Mouse (Mus musculus) gastrocnemius, postnatal 25 days (tissue): Measurements from ENCODE around the gene Taf4. TPM values are rescaled to one million over a fixed set of nuclear protein-coding genes. Genes with fewer than 3 reads are reported as not detected.

ENCODE experiments used
- DNase-seq: peaks from one replicate; pipeline ENCODE4 v3.0.0; 2022
- total RNA-seq, 2 experiments: library from RNA; stranded (reverse); gene quantifications; 1 replicate in 1 of 2; 2 replicates in 1 of 2; pipeline ENCODE4 v1.2.3; 2021

The Taf4 gene
- total RNA-seq, 2 experiments from 2014 or later, result 7.2 to 9.9 TPM

DNA sequence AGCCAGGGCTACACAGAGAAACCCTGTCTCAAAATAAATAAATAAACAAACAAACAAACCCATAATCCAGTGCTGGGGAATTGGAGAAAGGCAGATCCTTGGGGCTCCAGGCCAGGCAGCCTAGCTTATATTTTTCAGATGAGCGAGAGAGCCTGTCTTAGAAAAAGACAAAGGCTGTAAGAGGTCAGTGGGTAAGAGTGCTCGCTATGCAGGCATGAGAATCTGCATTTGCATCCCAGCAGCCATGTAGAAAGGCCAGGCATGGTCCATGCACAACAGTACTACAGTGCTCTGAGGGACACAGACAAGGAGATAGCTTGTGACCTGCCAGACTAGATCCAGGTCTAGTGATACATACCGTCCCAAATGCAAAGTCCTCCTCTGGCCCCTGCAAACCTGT, 6.3 kb upstream of the Taf4 start:
- DNase-seq, result peak; percentile 2

DNA sequence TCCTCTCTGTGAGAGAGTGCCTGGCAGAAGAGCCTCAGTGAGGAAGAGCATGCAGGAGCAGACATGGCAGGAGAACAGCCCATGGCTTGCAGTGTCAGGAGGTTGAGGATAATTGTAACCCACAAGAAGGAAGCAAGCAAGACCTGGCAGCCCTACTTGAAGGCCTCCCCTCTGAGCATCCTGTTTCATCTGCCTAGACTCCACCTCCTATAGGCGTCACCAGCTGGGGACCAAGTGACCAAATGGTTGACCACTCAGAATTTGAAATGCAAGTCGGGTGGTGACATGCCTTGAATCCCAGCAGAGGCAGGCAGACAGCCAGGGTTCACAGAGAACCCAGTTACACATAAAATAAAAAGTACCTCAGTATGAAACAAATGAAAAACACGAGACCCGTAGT, 4.2 kb upstream of the Taf4 start:
- DNase-seq, result peak; percentile 4

DNA sequence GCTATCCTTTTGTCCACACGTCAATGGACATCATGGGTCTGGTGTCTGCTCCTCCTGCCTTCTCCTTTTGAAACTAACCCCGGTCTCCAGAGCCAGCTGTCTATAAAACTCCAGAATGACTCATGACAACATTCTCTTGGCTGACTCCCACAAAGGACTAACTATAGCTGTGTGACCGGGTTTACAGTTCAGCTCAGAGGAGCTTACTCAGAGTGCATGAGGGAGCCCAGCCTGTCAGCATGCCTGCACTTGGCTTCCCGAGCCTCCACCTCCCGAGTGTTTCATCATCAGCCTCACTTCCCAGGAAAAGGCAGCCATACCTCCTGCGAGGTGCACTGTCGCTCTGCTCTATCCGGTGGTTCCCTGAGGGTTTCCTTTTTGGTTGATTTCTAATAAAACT, 3.4 kb upstream of the Taf4 start:
- peak; percentile 64 for DNase-seq

DNA sequence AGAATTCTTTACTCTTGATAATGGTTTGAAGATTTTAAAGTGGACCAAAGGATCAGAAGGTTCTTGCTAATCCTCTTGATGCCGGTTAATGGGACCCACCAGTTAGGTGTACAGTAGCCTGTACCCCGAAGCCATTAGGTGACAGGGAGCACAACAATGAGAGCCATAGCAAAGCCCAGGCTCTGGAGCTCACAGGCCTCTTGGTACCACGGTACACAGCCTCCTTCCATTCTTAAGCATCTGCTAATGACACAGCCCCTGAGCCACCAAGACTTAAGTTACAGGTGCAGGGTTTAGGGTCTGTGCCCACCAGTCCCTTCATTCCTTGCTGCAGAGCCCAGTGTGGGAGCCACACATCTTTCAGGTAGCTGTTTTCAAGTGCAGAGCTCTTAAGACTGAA, 1.8 kb upstream of the Taf4 start:
- peak; percentile 2 for DNase-seq

DNA sequence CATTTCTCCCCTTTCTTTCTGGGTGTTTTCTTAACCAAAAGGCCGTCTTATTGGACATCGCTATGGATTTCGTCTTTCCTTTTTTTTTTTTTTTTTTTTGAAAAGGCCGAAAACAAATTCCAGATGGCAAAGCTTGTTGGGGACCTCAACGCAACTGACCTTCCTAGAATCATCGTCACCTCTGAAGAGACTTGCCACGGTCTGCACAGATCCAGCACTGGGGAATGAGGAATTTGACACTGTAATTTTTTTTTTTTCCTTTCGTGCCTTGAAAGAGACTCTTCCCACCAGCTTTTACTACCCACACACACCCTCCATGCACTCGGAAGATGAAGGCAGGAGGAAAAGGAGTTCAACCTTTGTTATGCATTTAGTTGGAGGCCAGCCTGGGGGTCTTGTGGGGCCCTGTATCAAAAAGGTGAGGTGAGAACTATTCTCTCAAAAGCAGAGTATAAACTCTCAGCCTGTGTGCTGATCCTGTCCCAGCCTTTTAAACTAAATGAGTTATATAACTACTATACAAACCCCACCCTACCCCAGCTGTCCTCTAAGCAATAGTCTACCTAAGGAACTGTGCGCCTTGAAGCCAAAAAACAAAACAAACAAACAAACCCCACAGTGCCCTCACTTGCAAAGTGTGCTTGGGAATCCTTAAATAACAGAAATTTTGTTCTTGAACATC, 1.0 kb upstream of the Taf4 start:
- DNase-seq, result peak; percentile 4

DNA sequence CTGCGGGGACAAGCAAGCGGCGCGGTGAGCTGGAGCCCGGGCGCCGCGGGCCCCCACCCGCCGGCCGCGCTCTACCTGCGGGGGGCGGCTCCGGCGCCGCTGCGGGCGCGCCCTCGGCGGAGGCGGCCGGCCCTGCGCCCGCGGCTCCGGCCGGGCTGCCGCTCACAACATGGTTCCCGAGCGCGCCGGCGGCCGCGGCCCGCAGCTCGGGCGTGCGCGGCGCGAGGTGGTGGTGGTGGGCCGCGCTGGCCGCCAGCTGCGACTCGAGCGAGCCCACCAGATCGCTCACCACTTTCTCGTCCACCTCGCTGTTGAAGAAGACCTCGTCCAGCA, 185 bp downstream of the Taf4 start:
- DNase-seq, result no peak

DNA sequence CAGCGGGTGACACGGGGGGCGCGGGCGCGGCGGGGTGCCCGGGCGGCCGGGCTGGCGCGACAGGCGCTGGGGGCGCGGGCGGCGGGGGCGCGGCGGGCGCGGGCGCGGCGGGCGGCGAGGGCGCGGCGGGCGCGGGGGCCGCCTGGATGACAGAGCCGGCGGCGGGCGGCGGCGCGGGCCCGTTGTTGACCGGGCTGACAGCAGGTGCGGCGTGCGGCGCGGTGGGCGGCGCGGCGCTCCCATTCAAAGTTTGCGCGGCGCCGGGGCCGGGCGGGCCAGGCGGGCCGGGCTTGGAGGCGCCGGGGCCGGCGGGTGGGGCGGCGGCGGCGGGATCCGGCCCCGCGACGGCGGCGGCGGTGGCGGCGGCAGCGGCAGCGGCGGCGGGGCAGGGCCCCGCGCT, 595 bp downstream of the Taf4 start:
- DNase-seq, result peak; percentile 7

DNA sequence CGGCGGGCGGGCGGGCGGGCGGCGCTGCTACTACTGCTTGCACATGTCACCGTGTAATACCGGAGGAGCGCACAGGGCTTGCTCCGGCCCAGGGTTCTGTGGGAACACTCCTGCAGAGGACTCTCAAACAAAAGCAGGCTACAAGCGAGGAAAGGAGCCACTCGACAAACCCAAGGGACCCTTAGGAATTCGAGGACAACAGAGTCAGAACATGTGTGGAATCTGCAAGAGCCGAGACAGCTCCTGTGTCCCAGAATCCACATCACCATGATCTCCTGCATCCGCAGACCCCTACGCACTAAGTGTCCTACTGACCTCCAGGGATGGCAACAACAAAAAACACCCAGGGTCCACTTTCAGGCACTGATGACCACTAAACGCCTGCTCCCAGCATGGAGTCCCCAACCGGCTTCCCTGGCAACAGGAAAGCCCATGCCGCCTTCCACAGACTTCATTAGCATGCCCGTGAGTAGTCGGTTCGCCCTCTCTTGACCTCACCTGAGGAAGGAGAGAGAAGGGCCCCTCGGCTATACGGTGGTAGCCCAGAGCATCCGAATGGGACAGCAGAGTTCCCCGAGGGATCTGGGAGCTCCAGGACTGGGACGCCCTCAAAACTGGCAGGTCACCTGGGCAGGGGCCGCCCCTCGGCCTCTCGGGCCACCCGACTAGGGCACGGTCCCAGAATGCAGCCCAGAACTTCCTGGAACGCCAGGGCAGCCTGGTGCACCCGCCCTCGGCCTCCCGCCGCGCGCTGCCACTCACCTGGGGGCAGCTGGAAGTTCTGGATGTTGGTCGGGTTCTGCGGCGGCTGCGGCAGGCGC, 1.6 kb downstream of the Taf4 start:
- peak; percentile 40 for DNase-seq

DNA sequence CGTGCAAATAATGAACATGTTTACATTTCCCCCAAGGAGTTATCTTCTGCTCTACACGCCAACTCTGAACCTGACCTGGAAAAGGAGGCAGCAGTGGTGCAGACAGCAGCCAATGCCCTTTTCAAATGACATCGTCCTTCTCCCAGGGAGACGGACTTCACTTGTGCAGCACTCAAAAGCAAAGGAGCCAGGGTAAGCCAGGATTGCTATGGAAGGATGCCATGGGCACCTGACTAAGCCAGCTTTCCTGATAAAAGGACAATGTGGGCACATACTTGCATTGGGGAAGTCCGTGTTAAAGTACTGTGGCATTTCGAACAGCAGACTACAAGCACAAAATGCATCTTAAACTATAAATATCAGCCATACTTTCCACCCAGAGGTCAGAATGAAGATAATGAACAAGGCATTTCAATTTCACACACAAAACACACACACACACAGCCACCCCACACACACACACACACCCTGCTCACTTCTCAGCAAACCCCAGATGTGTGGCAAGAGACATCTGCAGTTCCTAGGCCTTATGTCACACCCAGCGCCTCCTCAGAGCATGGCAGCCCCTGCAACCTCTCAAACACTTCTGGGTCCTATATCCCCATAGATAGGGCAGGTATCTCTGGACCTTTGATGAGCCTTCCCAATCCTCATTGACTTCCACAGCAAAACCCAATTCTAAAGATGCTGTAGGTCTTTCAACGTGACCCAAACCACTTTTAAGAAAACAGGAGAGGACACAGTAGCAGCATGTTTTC, 2.4 kb downstream of the Taf4 start:
- no peak for DNase-seq

DNA sequence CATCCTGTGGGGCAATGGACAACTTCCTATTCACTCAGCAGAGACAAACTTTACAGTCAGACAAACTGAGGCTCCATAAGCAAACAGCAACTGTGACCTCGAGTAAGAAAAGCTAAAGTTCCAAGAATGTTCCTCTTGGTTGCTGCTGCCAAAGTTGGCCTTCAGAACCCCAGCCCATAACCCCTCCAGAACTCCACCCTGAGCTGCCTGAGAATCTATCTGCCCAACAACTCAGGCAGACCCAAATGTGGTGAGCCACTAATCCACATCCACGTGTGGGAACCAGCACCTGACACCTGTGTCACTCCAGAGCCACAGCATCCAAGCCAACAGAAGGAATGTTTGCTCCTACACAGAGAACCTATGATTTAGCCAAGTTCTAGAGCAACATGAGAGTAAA, 4.0 kb downstream of the Taf4 start:
- no peak for DNase-seq

DNA sequence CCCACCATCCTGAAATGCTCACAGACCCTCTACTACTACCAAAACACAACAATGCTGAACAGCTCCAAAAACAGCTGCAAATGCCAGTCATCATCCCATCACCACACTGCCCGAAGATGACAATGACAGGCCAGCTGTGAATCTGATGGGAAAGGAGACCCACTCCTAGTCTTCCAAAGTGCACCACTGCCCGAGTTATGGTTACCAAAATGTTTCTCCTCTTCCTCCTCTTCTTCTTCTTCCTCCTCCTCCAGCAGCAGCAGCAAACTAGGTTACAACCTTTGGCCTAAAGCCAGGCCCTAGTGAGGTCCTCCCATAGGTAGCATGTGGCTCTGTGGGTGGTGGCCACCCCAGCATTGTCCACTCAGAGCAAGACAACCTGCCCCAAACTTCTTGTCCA, 4.6 kb downstream of the Taf4 start:
- no peak for DNase-seq

DNA sequence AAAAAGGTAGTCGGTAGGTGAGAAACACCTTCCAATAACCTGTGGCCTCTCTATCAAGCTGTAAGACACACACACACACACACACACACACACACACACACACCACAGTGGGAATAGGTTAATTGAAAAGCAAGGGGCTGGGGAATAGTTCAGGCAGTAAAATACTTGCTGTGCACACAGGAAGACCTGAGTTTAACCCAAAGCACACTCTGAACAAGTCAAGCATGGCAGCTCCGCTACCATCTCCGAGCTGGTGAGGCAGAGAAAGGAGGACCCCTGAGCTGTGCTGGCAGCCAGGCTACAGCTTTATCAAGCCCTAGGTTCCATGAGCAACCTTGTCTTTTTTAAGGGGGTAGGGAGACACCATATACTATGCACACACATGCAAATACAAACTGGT, 7.3 kb downstream of the Taf4 start:
- no peak for DNase-seq

DNA sequence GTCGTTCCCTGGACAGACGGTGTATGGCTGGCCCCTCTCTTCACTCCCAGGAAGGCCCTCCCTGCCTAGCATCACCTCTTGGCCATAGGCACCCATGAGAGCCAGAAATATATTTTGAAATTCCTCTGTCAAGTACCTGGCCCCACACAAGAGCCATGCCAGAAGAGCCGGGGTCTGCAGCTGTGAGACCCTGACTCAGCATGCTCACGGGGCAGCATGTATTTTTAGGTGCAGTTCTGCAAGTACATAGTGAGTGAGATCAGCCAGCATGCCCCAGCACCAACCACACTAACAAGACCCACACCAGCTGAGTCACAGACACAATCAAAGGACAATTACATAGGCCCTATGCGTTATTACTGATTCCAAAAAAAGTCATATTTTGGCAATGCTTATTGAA, 8.8 kb downstream of the Taf4 start:
- no peak for DNase-seq

DNA sequence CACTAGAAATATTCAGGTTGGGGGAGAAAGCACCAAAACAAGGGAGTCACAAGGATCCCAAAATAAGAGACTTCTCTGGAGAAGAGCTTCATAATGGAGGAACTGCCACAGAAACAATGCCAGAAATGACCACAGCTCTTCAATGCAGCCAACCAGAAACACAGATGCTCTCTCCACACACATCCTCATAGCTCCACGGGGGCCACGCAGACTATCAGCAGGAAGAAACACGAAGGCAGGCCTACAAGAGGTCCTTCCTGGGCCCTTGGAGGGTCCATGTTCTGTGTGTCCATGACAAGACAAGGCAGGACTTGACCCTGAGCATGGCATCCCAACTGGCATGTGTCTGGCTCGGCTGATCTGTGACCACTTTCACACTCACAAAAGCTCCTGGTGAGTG, 15.0 kb downstream of the Taf4 start:
- no peak for DNase-seq

DNA sequence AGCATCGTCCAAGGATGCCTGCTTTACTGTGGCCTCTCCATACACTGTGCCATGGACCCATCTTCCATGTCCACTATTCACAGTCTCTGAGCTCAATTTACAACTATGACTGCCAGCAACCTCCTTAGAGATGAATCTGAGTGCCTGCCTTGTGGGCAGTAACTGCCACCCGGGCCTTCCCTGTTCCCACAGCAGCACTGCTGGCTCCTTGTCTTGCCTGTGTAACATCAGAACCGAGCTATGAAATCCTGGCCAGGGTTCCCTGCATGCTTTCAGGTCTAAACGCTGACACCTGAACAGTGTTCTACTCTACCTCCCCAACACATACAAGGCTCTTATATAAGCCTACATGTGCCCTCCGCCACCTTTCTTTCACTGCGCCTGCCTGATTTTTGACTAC, 16.1 kb downstream of the Taf4 start:
- peak; percentile 44 for DNase-seq

DNA sequence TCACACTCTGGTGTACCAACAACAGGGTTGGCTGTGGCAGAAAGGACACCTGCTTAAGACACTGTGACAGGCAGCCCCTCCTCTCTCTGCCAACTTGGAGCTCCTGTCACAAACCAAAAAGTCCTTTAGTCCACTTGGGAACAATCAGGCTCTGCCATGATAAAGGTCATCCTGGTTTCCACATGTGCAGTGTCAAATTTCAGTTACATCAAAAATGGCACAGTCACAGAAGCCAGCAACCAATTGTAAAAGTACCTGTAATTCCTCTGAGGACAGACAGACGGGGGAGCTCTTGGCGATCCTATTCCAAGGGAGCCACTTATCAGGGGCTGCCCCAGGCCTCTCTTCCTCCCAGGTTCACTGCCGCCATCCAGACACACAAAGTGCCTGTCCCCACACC, 17.1 kb downstream of the Taf4 start:
- DNase-seq, result no peak

DNA sequence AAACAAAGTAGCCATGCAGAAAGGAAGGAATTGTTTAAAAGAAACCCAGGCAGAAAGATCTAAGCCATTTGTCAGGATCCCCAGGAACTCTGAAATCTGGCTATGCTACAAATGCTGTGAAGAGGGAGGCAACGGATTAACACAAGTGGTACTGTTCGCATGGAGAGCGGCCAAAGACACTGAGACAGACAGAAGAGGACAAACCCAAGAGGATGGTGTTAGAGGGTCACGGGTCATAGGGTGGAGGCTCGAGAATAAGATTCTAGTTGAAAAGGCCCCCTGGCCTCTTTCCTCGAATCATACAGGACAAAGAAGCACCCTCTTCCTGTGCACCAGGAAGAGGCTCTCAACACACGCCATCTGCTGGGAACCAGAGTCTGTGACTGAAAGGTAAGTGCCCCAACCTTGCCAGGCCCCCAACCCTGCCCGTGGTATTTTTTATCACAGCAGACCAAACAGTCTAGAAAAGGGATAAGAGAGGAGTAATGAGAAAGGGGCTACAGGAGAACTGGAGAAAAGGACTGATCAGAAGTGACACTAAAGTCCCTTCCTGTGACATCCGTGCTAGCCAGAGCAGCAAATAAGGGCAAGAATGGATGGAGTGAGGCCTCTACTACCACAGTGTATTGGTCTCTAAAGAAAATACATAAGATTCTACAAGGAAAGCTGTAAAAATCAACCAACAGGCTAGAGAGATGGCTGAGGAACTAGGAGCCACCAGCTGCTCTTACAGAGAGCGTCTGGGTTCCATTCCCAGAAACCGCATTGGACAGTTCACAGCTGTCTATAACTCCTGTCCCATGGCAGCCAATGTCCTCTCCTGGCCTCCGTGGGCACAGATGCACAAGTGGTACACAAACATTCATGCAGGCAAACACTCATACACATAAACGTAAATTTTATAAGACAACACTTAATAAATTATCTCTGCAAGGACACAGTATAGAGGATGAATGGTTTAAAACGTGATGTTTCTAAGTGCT, 24.6 kb downstream of the Taf4 start:
- no peak for DNase-seq

DNA sequence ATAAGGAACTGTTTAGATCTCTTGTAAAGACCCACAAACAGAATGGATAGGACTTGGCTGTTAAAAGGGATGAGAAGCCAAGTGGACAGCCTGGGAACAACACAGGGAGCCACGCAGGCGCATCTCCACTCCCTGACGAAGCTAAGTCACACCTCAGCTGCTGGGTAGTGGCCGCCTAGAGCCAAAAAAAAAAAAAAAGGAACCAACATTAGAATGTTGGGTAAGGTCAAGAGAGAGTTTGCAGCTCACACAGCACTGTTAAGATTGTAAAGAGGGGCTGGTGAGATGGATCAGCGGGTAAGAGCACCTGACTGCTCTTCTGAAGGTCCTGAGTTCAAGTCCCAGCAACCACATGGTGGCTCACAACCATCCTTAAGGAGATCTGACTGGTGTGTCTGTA, 27.6 kb downstream of the Taf4 start:
- DNase-seq, result no peak

DNA sequence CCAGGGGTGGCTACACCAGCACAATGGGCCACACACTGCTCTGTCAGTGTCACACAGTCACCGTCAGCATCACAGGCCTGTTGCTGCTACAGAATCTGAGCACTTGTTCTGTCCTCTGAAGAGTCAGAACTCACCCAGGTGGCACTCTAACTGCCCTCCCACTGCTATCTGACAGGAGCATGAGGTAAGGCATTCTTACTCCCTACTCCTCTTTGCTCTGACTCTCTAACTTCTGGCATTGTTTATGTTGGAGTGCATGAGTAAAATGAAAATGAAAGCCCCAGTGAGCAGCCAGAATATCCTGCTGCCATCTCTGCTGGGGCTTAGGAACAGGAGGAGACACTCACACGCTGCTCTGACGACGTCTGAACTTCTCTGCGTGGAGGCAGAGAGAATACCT, 28.8 kb downstream of the Taf4 start:
- no peak for DNase-seq

DNA sequence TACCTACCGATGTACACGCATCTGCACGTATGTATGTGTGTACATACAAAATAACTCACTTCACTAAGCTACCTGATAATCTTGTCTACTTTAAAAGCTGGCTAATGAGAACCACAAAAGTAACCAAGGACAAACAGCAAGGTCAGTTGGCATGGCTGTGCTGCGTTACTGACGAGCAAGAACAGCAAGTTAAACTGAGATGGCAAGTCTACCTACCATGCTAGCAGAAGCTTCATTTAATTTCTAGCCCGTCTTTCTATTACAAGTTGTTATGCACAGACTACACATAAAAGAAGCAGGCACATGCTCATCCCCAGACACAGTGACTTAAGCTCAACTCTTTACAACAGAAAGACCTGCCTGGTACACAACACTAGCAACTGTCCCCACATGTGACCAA, 29.9 kb downstream of the Taf4 start:
- DNase-seq, result no peak

DNA sequence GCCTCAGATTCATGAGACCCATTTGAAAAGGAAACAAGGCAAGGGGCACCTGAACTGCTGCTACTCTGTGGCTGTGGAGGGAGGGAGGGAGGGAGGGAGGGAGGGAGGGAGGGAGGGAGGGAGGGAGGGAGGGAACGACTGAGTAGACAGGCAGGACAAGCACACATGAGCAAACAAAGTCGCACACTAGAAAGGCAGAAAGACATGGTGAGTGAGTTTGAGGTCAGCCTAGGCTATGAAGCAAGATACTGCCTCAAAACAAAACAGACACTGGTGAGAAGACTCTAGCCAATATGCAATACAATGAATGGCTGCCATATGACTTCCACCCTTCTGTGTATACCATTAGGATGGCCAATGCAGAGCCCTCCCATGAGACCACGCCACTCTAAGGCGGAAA, 31.4 kb downstream of the Taf4 start:
- no peak for DNase-seq

DNA sequence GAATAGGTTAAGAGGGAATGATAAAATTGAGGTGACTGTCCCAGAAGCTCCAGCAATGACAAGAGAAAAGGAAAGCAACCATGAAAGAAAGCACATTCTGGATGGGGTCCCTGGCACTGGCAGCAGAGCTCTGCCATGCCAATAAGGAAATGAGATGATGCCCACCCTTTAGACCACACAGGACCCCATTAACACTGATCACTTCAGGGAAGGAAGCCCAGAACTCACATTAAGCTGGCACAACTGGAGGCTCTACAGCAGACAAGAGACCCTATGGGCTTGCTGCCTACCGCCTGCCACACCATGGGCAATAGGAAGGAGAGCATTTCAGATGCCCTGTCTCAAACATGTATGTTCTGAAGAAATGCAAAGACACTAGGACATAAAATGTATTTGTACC, 34.8 kb downstream of the Taf4 start:
- no peak for DNase-seq
